8 mouse cellular contexts compared by ENCODE assay signal in the genomic region with DNA sequence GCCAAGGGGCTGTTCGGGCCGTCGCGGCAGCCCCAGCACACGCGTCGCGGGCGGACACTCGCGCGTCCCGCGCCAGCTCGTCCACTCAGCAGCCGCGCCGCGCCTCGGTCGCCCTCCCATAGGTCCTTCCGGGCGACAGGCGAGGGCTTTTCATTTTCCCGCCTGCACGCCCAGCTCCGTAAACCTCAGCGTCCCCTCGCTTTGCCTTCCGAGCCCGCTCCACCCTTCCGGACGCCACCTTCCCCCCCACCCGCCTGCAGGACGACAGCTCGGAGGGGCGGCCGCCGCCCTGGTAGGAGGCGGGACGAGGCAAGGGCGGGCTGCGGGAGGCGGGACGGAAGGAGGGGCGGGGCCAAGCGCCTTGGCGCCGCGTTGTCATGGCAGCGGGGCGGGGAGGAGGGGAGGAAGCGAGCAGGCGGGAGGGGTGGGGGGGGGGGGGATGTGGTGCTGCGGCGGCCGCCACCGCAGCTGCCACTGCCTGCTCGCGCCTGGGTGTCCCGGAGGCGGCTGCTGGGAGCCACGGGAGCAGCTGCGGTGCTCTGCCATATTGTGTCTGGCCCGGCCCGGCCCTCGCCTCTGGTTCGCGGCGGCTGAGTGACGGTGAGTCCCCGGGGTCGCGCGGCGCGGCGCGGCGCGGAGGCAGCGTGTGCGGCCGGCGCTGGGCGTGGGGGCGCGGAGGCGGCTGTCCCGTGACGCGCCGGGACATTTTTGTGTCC. TPM values are rescaled to one million over a fixed set of nuclear protein-coding genes. Genes with fewer than 3 reads are reported as not detected.
DNase-seq lines count a peak whose midpoint lies in the region; ATAC-seq and TF ChIP-seq lines count a peak whose summit lies in the region.

A gene (plus strand): TSS at position 427 of the 716 bp plus-strand sequence.

- H3K4me3 ChIP-seq in ES-Bruce4 (ENCODE audit: low read depth, low read length), result peak within 1 kb of the TSS; percentile 76
- H3K4me3 ChIP-seq in forebrain, embryonic 14.5 days (ENCODE audit: low read depth, low read length), result peak within 1 kb of the TSS; percentile 87
- peak within 1 kb of the TSS; percentile 61 for H3K4me3 ChIP-seq in lung, adult 2 months (replicated peaks; ENCODE audit: extremely low read depth, low read depth, low read length)

- peak within 1 kb of the TSS; percentile 5 for H3K27ac ChIP-seq in ES-Bruce4 (ENCODE audit: insufficient read depth, low read length)
- H3K27ac ChIP-seq in forebrain, embryonic 14.5 days (ENCODE audit: low read depth, low read length), result peak within 1 kb of the TSS; percentile 92

- H3K9me3 ChIP-seq in ES-Bruce4 (replicated peaks; ENCODE audit: control insufficient read depth, insufficient read depth, low read length, poor library complexity, severe bottlenecking), result no peaks in the 10 kb centered on the region
- H3K9me3 ChIP-seq in forebrain, embryonic 14.5 days (replicated peaks; ENCODE audit: control insufficient read depth, low read length), result no peaks in the 10 kb centered on the region

- under 1% methylated on average over 58 of the region's 93 CpGs for WGBS in forebrain, embryonic 14.5 days
- under 1% methylated on average over 76 of the region's 93 CpGs for WGBS in lung, adult 2 months

- DNase-seq in forebrain, embryonic 14.5 days (ENCODE audit: low spot score), result peak; percentile 95
- peak; percentile 89 for DNase-seq in heart, postnatal 25 days (ENCODE audit: low spot score)
- peak; percentile 87 to 91 for DNase-seq in layer of hippocampus, adult 18-20 months (ENCODE audit: low spot score in 2 of 2)
- peak; percentile 92 for DNase-seq in lung, adult 2 months
- DNase-seq in thymus, adult 18-20 months, result peak; percentile 93 to 96

- peak within 1 kb of the TSS; percentile 99 for H3K9ac ChIP-seq in ES-Bruce4 (ENCODE audit: low read depth, poor library complexity, severe bottlenecking)
- H3K9ac ChIP-seq in forebrain, embryonic 14.5 days (ENCODE audit: low read length), result peak within 1 kb of the TSS; percentile 87

- TF ChIP-seq EP300 in ES-Bruce4 (IDR thresholded peaks at IDR 0.05; ENCODE audit: insufficient read depth, low read depth, low read length), result 0 out of 2 replicates have a peak, but pooled peaks have one; percentile 58

- peak within 1 kb of the TSS; percentile 62 for H3K4me2 ChIP-seq in forebrain, embryonic 14.5 days (ENCODE audit: low read length)

- peaks cover 2% of the 10 kb centered on the region for H3K4me1 ChIP-seq in ES-Bruce4 (ENCODE audit: control insufficient read depth, insufficient read depth, low read length)
- peaks cover 4% of the 10 kb centered on the region; the same call in 1 of the 2 replicates for H3K4me1 ChIP-seq in forebrain, embryonic 14.5 days (ENCODE audit: control insufficient read depth, insufficient read depth, low read length)
- H3K4me1 ChIP-seq in lung, adult 2 months (ENCODE audit: control insufficient read depth, insufficient read depth, low read length), result no peaks in the 10 kb centered on the region; the same call in 1 of the 2 replicates

- intact Hi-C loops in heart, postnatal 25 days (cut with DNase I), result loop anchor here (1.0 to 10.0 kb wide), 4 partner anchors 72 to 376 kb away; a partner anchor contains a TSS

- peak; percentile 13 for TF ChIP-seq POLR2A in ES-Bruce4 (IDR thresholded peaks at IDR 0.05; ENCODE audit: insufficient read depth, low read length)
- TF ChIP-seq POLR2A in lung, adult 2 months (IDR thresholded peaks at IDR 0.05; ENCODE audit: borderline replicate concordance, extremely low read depth, low read depth, low read length), result peak; percentile 40; the same call in 1 of the 2 replicates

- ATAC-seq in cerebellum, adult (ENCODE audit: insufficient number of reproducible peaks, low FRiP score, low TSS enrichment), result peak; percentile 83
- ATAC-seq in forebrain, embryonic 14.5 days, result peak; percentile 91
- peak; percentile 84 for ATAC-seq in neutrophil, adult 5-6 weeks (ENCODE audit: extremely low read depth, insufficient number of reproducible peaks, low FRiP score, poor library complexity, severe bottlenecking)

- no peaks in the 10 kb centered on the region for H3K36me3 ChIP-seq in ES-Bruce4 (ENCODE audit: control insufficient read depth, insufficient read depth, low read length, poor library complexity, severe bottlenecking)
- H3K36me3 ChIP-seq in forebrain, embryonic 14.5 days (ENCODE audit: control insufficient read depth, insufficient read depth, low read length), result no peaks in the 10 kb centered on the region

- H3K27me3 ChIP-seq in ES-Bruce4 (ENCODE audit: control insufficient read depth, insufficient read depth, low read length, poor library complexity, severe bottlenecking), result no peaks in the 10 kb centered on the region
- H3K27me3 ChIP-seq in forebrain, embryonic 14.5 days (replicated peaks; ENCODE audit: control insufficient read depth, insufficient read depth, low read length), result no peaks in the 10 kb centered on the region

- no peak for TF ChIP-seq CTCF in ES-Bruce4 (IDR thresholded peaks at IDR 0.05; ENCODE audit: low read depth, low read length)
- TF ChIP-seq CTCF in lung, adult 2 months (IDR thresholded peaks at IDR 0.05; ENCODE audit: insufficient read depth, low read length), result no peak

RNA-seq across cellular contexts. Expression of the gene that starts here (rescaled TPM):
- 35.4 and 40.9 TPM in 2 replicates for polyA plus RNA-seq in ES-Bruce4 (2011; ENCODE audit: insufficient read depth, insufficient read length, low read depth, missing spikeins)
- 7.0 and 7.4 TPM in 2 replicates for polyA plus RNA-seq in forebrain, embryonic 14.5 days (2014; fragmentation: Nextera tagmentation; extraction: Ambion mirVana)
- total RNA-seq in heart, postnatal 25 days (2021), result 10 to 100 TPM in 1 of 2 experiments, 1 to 10 TPM in 1; 9.3 to 10.2 TPM
- total RNA-seq in layer of hippocampus, adult 18-20 months (2021), result 10 to 100 TPM; 25.1 to 27.1 TPM
- polyA plus RNA-seq in lung, adult 2 months (2012; rRNA removed), result 7.0 and 7.5 TPM in 2 replicates
- 58.8 and 62.8 TPM in 2 replicates for total RNA-seq in neutrophil, adult 5-6 weeks (2017)

Comparison
In these comparisons a context has a peak if more than half of its experiments do, and no peak if none do; other contexts are left out.
1. Peak in every context shown above with its lines: DNase-seq, ATAC-seq, H3K4me3 ChIP-seq and H3K27ac ChIP-seq.